Mouse (Mus musculus) liver, adult 2 months (tissue): ENCODE results near the gene 1700001P01Rik. TPM values are rescaled to one million over a fixed set of nuclear protein-coding genes. Genes with fewer than 3 reads are reported as not detected.
A peak's percentile ranks its signal among the peaks of the same experiment; 100 is the strongest.

ENCODE experiments used
- DNase-seq: peaks from one replicate; pipeline ENCODE4 v3.0.0-alpha.2; 2011; ENCODE audit warnings: low read depth, low spot score; ENCODE audit errors: extremely low read depth
- H3K27ac ChIP-seq: fragments of 200-500 bp; replicated peaks from 2 replicates; pipeline ENCODE4 v1.5.1; 2012; ENCODE audit warnings: low read depth, mild to moderate bottlenecking, control low read depth, inconsistent platforms, low read length; ENCODE audit not compliant: insufficient read depth
- H3K27me3 ChIP-seq: fragments of 200-500 bp; 2 replicates; pipeline ENCODE4 v1.6.1; 2012; ENCODE audit warnings: mild to moderate bottlenecking, moderate library complexity, low read length, inconsistent platforms; ENCODE audit not compliant: control insufficient read depth, insufficient read depth
- H3K36me3 ChIP-seq: fragments of 200-500 bp; 2 replicates; pipeline ENCODE4 v1.6.1; 2012; ENCODE audit warnings: low read length, inconsistent platforms; ENCODE audit not compliant: control insufficient read depth, insufficient read depth
- H3K4me1 ChIP-seq: fragments of 200-500 bp; 2 replicates; pipeline ENCODE4 v1.6.1; 2011; ENCODE audit warnings: low read length; ENCODE audit not compliant: control insufficient read depth, insufficient read depth
- H3K4me3 ChIP-seq: fragments of 200-500 bp; 2 replicates; pipeline ENCODE4 v1.5.1; 2011; ENCODE audit warnings: low read depth, mild to moderate bottlenecking, control low read depth, low read length, moderate library complexity; ENCODE audit not compliant: insufficient read depth
- H3K79me2 ChIP-seq: fragments of 200-500 bp; 2 replicates; pipeline ENCODE4 v1.6.1; 2012; ENCODE audit warnings: inconsistent platforms, mild to moderate bottlenecking, low read length, moderate library complexity; ENCODE audit not compliant: control insufficient read depth, insufficient read depth
- H3K9ac ChIP-seq: fragments of 200-500 bp; 2 replicates; pipeline ENCODE4 v1.6.1; 2012; ENCODE audit warnings: low read depth, mild to moderate bottlenecking, control low read depth, inconsistent platforms, low read length
- CTCF ChIP-seq: fragments of 200-500 bp; IDR thresholded peaks from 2 replicates; pipeline ENCODE4 v1.5.1; 2011; ENCODE audit warnings: low read depth, low read length, control low read depth
- POLR2A ChIP-seq: fragments of 200-500 bp; IDR thresholded peaks from 2 replicates; pipeline ENCODE4 v1.6.1; 2011; ENCODE audit warnings: low read length, control low read depth; ENCODE audit not compliant: insufficient read depth; ENCODE audit errors: extremely low read depth
- WGBS: fragments of 180-500 bp; shearing (Covaris S2); methylation state at CpG from one replicate; pipeline ENCODE4 v1.1.7; 2018; 5-methylcytosine and 5-hydroxymethylcytosine counted together
- polyA plus RNA-seq: library from polyadenylated mRNA; depleted of rRNA; stranded (reverse); fragments of >200 nt; gene quantifications from 2 replicates; pipeline ENCODE4 v1.2.3, GENCODE M21; 2012
- total RNA-seq: library from RNA; depleted of rRNA; stranded (reverse); fragments of >200 nt; gene quantifications from 2 replicates; pipeline ENCODE4 v1.2.3, GENCODE M21; 2014

Gene 1700001P01Rik
- total and polyA plus RNA-seq, 2 experiments = not detected

- Histone ChIP-seq H3K79me2 (peaks cover 15% of the 10 kb centered on the region; the same call in 1 of the 2 replicates), H3K9ac (no peak overlapping the region), H3K4me1 (peaks cover 14% of the 10 kb centered on the region), H3K27ac (no peak overlapping the region), H3K4me3 (no peak overlapping the region), H3K36me3 (peaks cover 17% of the 10 kb centered on the region), H3K27me3 (no peaks in the 10 kb centered on the region)
- no peak for DNase-seq
- 97% methylated on average over 8 of the region's 8 CpGs for WGBS
- TF ChIP-seq CTCF = no peak
These were observed 27.9 kb downstream of the 1700001P01Rik start for GRCm38 (mm10) chr11:97747773-97748172.

DNA sequence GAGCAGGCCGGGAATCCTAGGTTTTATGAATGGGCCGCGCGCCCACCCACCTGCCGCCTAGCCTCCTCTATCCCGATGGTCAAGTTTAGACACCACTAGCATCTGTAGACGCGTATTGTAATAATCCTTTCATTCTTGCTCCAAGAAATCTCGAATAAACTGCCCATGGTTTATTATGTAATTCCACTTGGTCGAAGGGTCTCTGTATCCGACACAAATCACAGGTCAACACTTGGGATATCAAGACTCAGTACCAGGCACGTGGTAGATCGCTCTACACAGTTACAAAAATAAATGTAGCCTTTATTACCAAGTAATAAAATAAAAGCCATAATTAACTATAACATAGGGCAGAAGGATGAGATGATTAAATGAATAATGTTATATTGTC, 30.4 kb downstream of the 1700001P01Rik start:
- TF ChIP-seq POLR2A = no peak
- TF ChIP-seq CTCF = no peak
- Histone ChIP-seq H3K9ac (0 out of 2 replicates have a peak overlapping the region, but pooled peaks have one; percentile 13), H3K4me3 (peak overlapping the region; percentile 49; the same call in 1 of the 2 replicates), H3K27ac (peak overlapping the region; percentile 18; the same call in 1 of the 2 replicates), H3K4me1 (peaks cover 15% of the 10 kb centered on the region), H3K27me3 (no peaks in the 10 kb centered on the region), H3K36me3 (peaks cover 11% of the 10 kb centered on the region), H3K79me2 (peaks cover 29% of the 10 kb centered on the region)
- no peak for DNase-seq
- WGBS = 6% methylated on average over 13 of the region's 13 CpGs

GRCm38 (mm10) chr11:97744718-97745330, 30.9 kb downstream of the 1700001P01Rik start:
- H3K4me3 ChIP-seq = peak overlapping the region; percentile 97
- H3K27me3 ChIP-seq = no peaks in the 10 kb centered on the region
- peaks cover 32% of the 10 kb centered on the region for H3K79me2 ChIP-seq
- TF ChIP-seq POLR2A = no peak
- no peak for TF ChIP-seq CTCF
- H3K9ac ChIP-seq = peak overlapping the region; percentile 93
- H3K27ac ChIP-seq = peak overlapping the region; percentile 95
- peak; percentile 97 for DNase-seq
- peaks cover 8% of the 10 kb centered on the region for H3K36me3 ChIP-seq
- WGBS = 1% methylated on average over 53 of the region's 57 CpGs
- H3K4me1 ChIP-seq = peaks cover 17% of the 10 kb centered on the region

GRCm38 (mm10) chr11:97744063-97744717, 31.5 kb downstream of the 1700001P01Rik start, which contains the start of gene Pip4k2b:
Pip4k2b (minus strand) TSS chr11:97744704.
- peaks cover 36% of the 10 kb centered on the region for H3K79me2 ChIP-seq
- H3K36me3 ChIP-seq = peaks cover 4% of the 10 kb centered on the region
- H3K27me3 ChIP-seq = no peaks in the 10 kb centered on the region
- peak within 1 kb of the TSS; percentile 97 for H3K4me3 ChIP-seq
- 1% methylated on average over 63 of the region's 63 CpGs for WGBS
- TF ChIP-seq POLR2A (0 out of 2 replicates have a peak, but pooled peaks have one; percentile 41), CTCF (no peak)
- peak within 1 kb of the TSS; percentile 95 for H3K27ac ChIP-seq
- peaks cover 17% of the 10 kb centered on the region for H3K4me1 ChIP-seq
- peak; percentile 27 for DNase-seq
- H3K9ac ChIP-seq = peak within 1 kb of the TSS; percentile 93

GRCm38 (mm10) chr11:97743423-97743822, 32.3 kb downstream of the 1700001P01Rik start:
- TF ChIP-seq CTCF = no peak
- no peak for TF ChIP-seq POLR2A
- WGBS = 9% methylated on average over 9 of the region's 9 CpGs
- peak; percentile 37 for DNase-seq
- Histone ChIP-seq H3K27me3 (no peaks in the 10 kb centered on the region), H3K4me1 (peaks cover 17% of the 10 kb centered on the region), H3K36me3 (peaks cover 2% of the 10 kb centered on the region), H3K27ac (0 out of 2 replicates have a peak overlapping the region, but pooled peaks have one; percentile 5), H3K9ac (peak overlapping the region; percentile 93), H3K79me2 (peaks cover 36% of the 10 kb centered on the region), H3K4me3 (peak overlapping the region; percentile 81)
